Mouse (Mus musculus): ENCODE data around the gene Tmem40. TPM values are rescaled to one million over a fixed set of nuclear protein-coding genes. Genes with fewer than 3 reads are reported as not detected.

Gene Tmem40
- total and polyA plus RNA-seq, 2 experiments from 2014 or later = 0.68 to 2.5 TPM

DNA sequence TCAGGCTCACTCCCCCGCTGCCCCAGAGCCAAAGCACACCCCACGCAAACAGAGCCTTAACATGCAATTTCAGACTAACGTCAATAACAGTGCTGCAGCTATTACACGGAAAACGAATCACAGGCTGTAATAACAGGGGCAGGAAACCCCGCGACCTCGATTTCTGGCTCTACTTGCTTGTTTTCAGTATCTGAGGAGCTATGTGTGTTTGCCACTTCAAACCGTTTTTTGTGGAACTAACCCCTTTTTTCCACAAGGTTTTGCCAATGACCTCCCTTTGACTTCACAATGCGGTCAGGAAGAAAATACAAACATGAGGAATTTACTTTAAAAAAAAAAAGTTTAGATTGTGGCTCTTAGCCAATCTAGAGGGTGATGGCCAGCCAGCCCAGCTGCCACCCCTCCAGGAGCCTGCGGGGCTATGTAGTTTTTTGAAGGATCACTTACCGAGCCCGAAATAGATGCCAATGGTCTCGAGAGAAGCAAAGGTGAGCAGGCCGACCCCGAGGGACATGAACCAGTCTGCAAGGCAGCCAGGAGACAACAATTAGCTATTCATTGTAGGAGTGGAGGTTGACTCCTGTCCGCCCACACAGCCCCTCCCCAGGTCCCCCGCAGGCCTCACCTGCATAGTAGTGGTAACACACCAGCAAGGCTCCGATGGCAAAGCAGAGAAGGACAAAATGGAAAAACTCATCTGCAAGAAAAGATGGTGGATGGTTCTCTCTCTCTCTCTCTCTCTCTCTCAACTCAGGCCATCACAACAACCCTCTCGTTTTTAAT is 31.5 kb downstream of the Tmem40 start:
- Histone ChIP-seq H3K27me3 (ENCODE audit: insufficient read depth, low read length) (no peaks in the 10 kb centered on the region), H3K4me1 (ENCODE audit: insufficient read depth, low read length) (no peaks in the 10 kb centered on the region), H3K4me2 (ENCODE audit: low read depth, low read length) (no peak overlapping the region), H3K36me3 (ENCODE audit: insufficient read depth, low read length) (no peaks in the 10 kb centered on the region), H3K9ac (replicated peaks; ENCODE audit: low read length) (no peak overlapping the region), H3K27ac (no peak overlapping the region), H3K4me3 (ENCODE audit: low read length) (no peak overlapping the region), H3K9me3 (ENCODE audit: low read length) (no peaks in the 10 kb centered on the region)
- TF ChIP-seq CTCF (IDR thresholded peaks at IDR 0.05; ENCODE audit: low read depth) = no peak
- DNase-seq (ENCODE audit: low spot score) = no peak
- no peak for ATAC-seq
- 68% methylated on average over 20 of the region's 20 CpGs for WGBS

DNA sequence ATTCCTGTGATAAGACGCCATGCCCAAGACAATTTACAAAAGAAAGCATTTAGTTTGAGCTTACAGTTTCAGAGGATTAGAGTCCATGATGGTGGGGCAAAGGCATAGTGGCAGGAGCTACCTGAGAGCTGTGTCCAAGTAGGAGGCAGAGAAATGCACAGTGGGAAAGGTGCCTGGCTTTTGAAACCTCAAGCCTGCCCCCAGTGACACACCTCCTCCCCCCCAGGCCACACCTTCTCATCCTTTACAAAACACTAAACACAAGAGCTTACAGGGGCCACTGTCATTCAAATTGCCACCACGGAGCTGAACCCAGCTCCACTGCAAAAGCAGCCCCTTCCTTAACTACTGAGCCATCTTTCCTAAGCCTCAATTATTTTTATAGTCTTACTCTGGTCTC is 34.6 kb downstream of the Tmem40 start:
- H3K27ac ChIP-seq = no peak overlapping the region
- H3K9ac ChIP-seq (replicated peaks; ENCODE audit: low read length) = no peak overlapping the region
- H3K36me3 ChIP-seq (ENCODE audit: insufficient read depth, low read length) = no peaks in the 10 kb centered on the region
- no peaks in the 10 kb centered on the region for H3K9me3 ChIP-seq (ENCODE audit: low read length)
- DNase-seq (ENCODE audit: low spot score) (no peak), ATAC-seq (no peak)
- 53% methylated on average over 2 of the region's 2 CpGs for WGBS
- TF ChIP-seq CTCF (IDR thresholded peaks at IDR 0.05; ENCODE audit: low read depth) = no peak
- no peaks in the 10 kb centered on the region for H3K4me1 ChIP-seq (ENCODE audit: insufficient read depth, low read length)
- H3K4me3 ChIP-seq (ENCODE audit: low read length) = no peak overlapping the region
- no peaks in the 10 kb centered on the region for H3K27me3 ChIP-seq (ENCODE audit: insufficient read depth, low read length)
- H3K4me2 ChIP-seq (ENCODE audit: low read depth, low read length) = no peak overlapping the region

DNA sequence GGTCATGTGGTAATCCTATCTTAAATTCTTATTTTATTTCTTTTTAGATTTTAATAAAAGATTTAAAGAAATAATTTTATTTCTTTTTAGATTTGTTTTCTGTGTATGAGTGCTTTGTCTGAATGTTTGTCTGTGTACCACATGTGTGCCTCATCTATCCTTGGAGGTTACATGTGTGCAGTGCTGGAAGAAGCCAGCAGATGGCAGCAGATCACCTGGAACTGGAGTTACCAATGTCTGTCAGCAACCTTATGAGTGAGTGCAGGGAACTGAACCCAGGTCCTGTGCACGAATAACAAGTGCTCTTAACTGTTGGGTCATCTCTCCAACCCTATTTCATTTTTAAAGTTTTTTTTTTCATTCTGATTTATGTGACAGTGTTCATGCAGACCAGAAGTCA is 35.1 kb downstream of the Tmem40 start:
- no peaks in the 10 kb centered on the region for H3K27me3 ChIP-seq (ENCODE audit: insufficient read depth, low read length)
- H3K27ac ChIP-seq = no peak overlapping the region
- H3K36me3 ChIP-seq (ENCODE audit: insufficient read depth, low read length) = no peaks in the 10 kb centered on the region
- no peak for ATAC-seq
- 82% methylated on average over 1 of the region's 1 CpGs for WGBS
- H3K9ac ChIP-seq (replicated peaks; ENCODE audit: low read length) = no peak overlapping the region
- H3K9me3 ChIP-seq (ENCODE audit: low read length) = no peaks in the 10 kb centered on the region
- peak; percentile 52 for DNase-seq (ENCODE audit: low spot score)
- H3K4me1 ChIP-seq (ENCODE audit: insufficient read depth, low read length) = no peaks in the 10 kb centered on the region
- H3K4me3 ChIP-seq (ENCODE audit: low read length) = no peak overlapping the region
- no peak overlapping the region for H3K4me2 ChIP-seq (ENCODE audit: low read depth, low read length)
- TF ChIP-seq CTCF (IDR thresholded peaks at IDR 0.05; ENCODE audit: low read depth) = peak; percentile 63

DNA sequence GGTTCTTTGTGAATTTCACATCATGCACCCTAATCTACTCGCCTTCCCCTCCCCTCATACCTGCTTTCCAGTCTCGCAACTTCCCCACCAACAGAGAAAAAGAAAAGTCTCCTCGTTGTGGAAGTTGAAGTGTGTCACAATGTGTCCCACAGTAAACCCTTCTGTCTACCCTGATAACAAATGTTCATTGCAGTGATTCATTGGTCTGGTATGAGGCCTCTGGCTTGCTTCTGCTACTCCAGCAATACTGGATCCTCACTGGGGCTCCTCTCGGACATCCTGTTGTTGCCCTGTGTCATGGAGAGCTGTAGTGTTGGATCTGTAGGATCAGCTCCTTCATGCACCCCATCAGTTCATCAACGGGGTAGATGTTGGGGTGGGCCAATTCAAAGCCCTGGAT is 40.0 kb downstream of the Tmem40 start:
- Histone ChIP-seq H3K4me1 (ENCODE audit: insufficient read depth, low read length) (peaks cover 3% of the 10 kb centered on the region; the same call in 1 of the 2 replicates), H3K27ac (no peak overlapping the region), H3K4me2 (ENCODE audit: low read depth, low read length) (no peak overlapping the region), H3K27me3 (ENCODE audit: insufficient read depth, low read length) (no peaks in the 10 kb centered on the region), H3K4me3 (ENCODE audit: low read length) (no peak overlapping the region), H3K9ac (replicated peaks; ENCODE audit: low read length) (no peak overlapping the region), H3K9me3 (ENCODE audit: low read length) (no peaks in the 10 kb centered on the region), H3K36me3 (ENCODE audit: insufficient read depth, low read length) (no peaks in the 10 kb centered on the region)
- DNase-seq (ENCODE audit: low spot score) = no peak
- TF ChIP-seq CTCF (IDR thresholded peaks at IDR 0.05; ENCODE audit: low read depth) = no peak
- 79% methylated on average over 5 of the region's 5 CpGs for WGBS
- no peak for ATAC-seq

DNA sequence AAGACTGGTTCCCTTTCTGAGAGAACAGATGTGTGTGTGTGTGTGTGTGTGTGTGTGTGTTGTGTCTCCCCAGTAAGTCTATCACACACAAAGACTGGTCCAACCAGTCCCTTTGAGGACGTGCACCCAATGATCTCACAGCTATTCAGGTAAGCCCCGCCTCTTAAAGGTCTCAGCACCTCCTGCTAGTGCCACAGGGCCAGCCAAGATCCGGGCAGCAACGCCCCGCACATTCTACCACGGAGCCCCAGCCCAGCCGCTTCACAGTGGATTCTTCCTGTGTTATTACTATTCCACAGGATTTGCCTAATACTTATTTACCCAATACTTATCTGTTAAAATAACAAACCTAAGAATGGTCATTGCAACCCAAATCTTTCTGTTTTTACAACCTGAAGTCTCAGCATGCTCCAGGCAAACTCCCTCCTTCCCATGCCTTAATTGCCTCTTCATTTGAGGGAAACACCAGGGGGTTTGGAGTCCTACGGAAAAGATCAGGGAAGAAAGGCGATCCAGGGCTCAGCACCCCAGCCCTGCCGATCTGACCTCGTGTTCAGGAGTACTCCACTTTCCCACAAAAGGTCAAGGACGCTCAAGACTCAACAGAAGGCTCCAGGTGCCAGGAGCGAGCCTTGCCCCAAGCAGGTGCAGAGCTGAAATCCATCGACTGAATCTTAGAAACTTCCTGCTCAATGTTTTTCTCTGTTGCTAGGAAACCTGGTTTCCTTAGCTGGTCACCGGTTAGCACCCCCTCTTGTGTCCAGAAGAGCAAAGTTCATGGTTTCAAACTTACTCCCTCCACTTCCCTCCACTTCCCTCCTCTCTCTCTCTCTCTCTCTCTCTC is 44.3 kb downstream of the Tmem40 start:
- WGBS = 3% methylated on average over 15 of the region's 15 CpGs
- peak; percentile 33 for TF ChIP-seq CTCF (IDR thresholded peaks at IDR 0.05; ENCODE audit: low read depth)
- peaks cover 3% of the 10 kb centered on the region; the same call in 1 of the 2 replicates for H3K4me1 ChIP-seq (ENCODE audit: insufficient read depth, low read length)
- no peaks in the 10 kb centered on the region for H3K36me3 ChIP-seq (ENCODE audit: insufficient read depth, low read length)
- H3K9me3 ChIP-seq (ENCODE audit: low read length) = no peaks in the 10 kb centered on the region
- ATAC-seq (peak; percentile 93), DNase-seq (ENCODE audit: low spot score) (peak; percentile 69)
- H3K27ac ChIP-seq = no peak overlapping the region; the same call in 1 of the 2 replicates
- peak overlapping the region; percentile 51 for H3K4me2 ChIP-seq (ENCODE audit: low read depth, low read length)
- peak overlapping the region; percentile 12 for H3K4me3 ChIP-seq (ENCODE audit: low read length)
- no peaks in the 10 kb centered on the region for H3K27me3 ChIP-seq (ENCODE audit: insufficient read depth, low read length)
- no peak overlapping the region; the same call in 1 of the 2 replicates for H3K9ac ChIP-seq (replicated peaks; ENCODE audit: low read length)

DNA sequence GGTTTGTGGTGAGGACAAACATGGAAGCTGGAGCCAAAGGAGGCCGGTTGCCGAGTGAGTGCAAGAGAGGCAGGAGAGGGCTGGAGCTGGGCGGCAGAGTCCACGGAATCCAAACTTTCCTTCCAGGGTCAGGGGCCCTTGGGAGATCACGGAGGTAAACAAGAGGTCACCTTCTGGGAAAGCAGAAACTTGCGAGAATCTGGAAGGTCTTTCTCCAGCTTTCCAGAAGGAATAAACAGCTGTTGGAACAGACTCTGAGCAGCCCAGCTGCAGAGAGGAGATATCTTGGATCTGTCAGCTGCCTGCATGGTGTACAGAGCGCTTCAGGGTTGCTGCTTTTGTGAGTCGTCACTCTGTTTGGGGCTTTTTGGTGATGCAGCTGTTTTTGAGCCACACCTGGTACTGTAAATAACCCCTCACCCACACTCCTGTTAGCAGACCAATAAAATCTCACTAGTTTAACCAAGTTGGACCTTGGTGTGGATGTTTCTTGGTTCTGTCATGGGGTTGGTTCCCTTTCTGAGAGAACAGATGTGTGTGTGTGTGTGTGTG is 45.0 kb downstream of the Tmem40 start:
- peak; percentile 30; the same call in 1 of the 2 replicates for ATAC-seq
- H3K36me3 ChIP-seq (ENCODE audit: insufficient read depth, low read length) = no peaks in the 10 kb centered on the region
- WGBS = 12% methylated on average over 8 of the region's 8 CpGs
- peak; percentile 10 for DNase-seq (ENCODE audit: low spot score)
- no peak for TF ChIP-seq CTCF (IDR thresholded peaks at IDR 0.05; ENCODE audit: low read depth)
- no peaks in the 10 kb centered on the region for H3K27me3 ChIP-seq (ENCODE audit: insufficient read depth, low read length)
- peak overlapping the region; percentile 51 for H3K4me2 ChIP-seq (ENCODE audit: low read depth, low read length)
- 0 out of 2 replicates have a peak overlapping the region, but pooled peaks have one; percentile 6 for H3K4me3 ChIP-seq (ENCODE audit: low read length)
- H3K27ac ChIP-seq = no peak overlapping the region
- no peaks in the 10 kb centered on the region for H3K9me3 ChIP-seq (ENCODE audit: low read length)
- H3K4me1 ChIP-seq (ENCODE audit: insufficient read depth, low read length) = peaks cover 3% of the 10 kb centered on the region; the same call in 1 of the 2 replicates
- H3K9ac ChIP-seq (replicated peaks; ENCODE audit: low read length) = no peak overlapping the region
